Mouse (Mus musculus) MEL (cell line): ENCODE results near the gene Jchain. TPM values are rescaled to one million over a fixed set of nuclear protein-coding genes. Genes with fewer than 3 reads are reported as not detected.

ENCODE experiments used
- DNase-seq: peaks from one replicate; pipeline ENCODE4 v3.0.0; 2011; ENCODE audit warnings: low read depth, low spot score
- H3K27ac ChIP-seq: 2 replicates; pipeline ENCODE4 v1.5.1; 2012; ENCODE audit warnings: low read depth, mild to moderate bottlenecking, control low read depth, low read length, moderate library complexity; ENCODE audit not compliant: control insufficient read depth
- H3K27me3 ChIP-seq, 2 experiments: fragments of 150-350 bp in 1 of 2; sonication (generic) in 1 of 2; 2 replicates each; pipeline ENCODE4 v1.6.1; 2012; ENCODE audit warnings: low read length in 2 of 2, mild to moderate bottlenecking in 2 of 2, improper control_type of control experiment in 1 of 2, moderate library complexity in 1 of 2; ENCODE audit not compliant: insufficient read depth in 2 of 2, control insufficient read depth in 1 of 2
- H3K36me3 ChIP-seq, 2 experiments: 2 replicates each; pipeline ENCODE4 v1.6.1; 2012 to 2014; ENCODE audit warnings: low read length in 2 of 2, improper control_type of control experiment in 1 of 2, inconsistent platforms in 1 of 2, mild to moderate bottlenecking in 1 of 2; ENCODE audit not compliant: insufficient read depth in 2 of 2, control insufficient read depth in 1 of 2
- H3K4me1 ChIP-seq, 2 experiments: fragments of 150-350 bp in 1 of 2; sonication (generic) in 1 of 2; 2 replicates each; pipeline ENCODE4 v1.6.1; 2012; ENCODE audit warnings: low read length in 2 of 2, improper control_type of control experiment in 1 of 2, mild to moderate bottlenecking in 1 of 2; ENCODE audit not compliant: insufficient read depth in 2 of 2, control insufficient read depth in 1 of 2
- H3K4me3 ChIP-seq, 2 experiments: fragments of 150-350 bp in 1 of 2; sonication (generic) in 1 of 2; 2 replicates each; pipeline ENCODE4 v1.5.1; 2012; ENCODE audit warnings: low read depth in 2 of 2, low read length in 2 of 2, mild to moderate bottlenecking in 2 of 2, moderate library complexity in 2 of 2, control low read depth in 1 of 2, improper control_type of control experiment in 1 of 2; ENCODE audit not compliant: control insufficient read depth in 1 of 2, insufficient read depth in 1 of 2
- H3K79me2 ChIP-seq: 2 replicates; pipeline ENCODE4 v1.6.1; 2012; ENCODE audit warnings: mild to moderate bottlenecking, low read length, moderate library complexity; ENCODE audit not compliant: control insufficient read depth, poor library complexity, insufficient read depth
- H3K9ac ChIP-seq: 2 replicates; pipeline ENCODE4 v1.6.1; 2012; ENCODE audit warnings: low read depth, mild to moderate bottlenecking, control low read depth, low read length, moderate library complexity; ENCODE audit not compliant: control insufficient read depth, poor library complexity, severe bottlenecking
- H3K9me3 ChIP-seq: fragments of 150-350 bp; sonication (generic); replicated peaks from 2 replicates; pipeline ENCODE4 v1.6.1; 2012; ENCODE audit warnings: mild to moderate bottlenecking, low read length, improper control_type of control experiment, moderate library complexity; ENCODE audit not compliant: insufficient read depth
- BHLHE40 ChIP-seq: IDR thresholded peaks from 2 replicates; pipeline ENCODE4 v1.6.1; 2012; ENCODE audit warnings: low read depth, mild to moderate bottlenecking, inconsistent platforms, low read length, improper control_type of control experiment, borderline replicate concordance
- CHD1 ChIP-seq: IDR thresholded peaks from 2 replicates; pipeline ENCODE4 v1.6.1; 2012; ENCODE audit warnings: low read depth, mild to moderate bottlenecking, inconsistent platforms, low read length, improper control_type of control experiment
- CTCF ChIP-seq, 3 experiments: IDR thresholded peaks in 2 of 3; conservative IDR thresholded peaks in 1 of 3; 2 replicates each; pipeline ENCODE4 v1.5.1; 2011 to 2012; ENCODE audit warnings: low read length in 3 of 3, low read depth in 2 of 3, mild to moderate bottlenecking in 2 of 3, improper control_type of control experiment in 1 of 3, inconsistent platforms in 1 of 3, mixed read lengths in 1 of 3, moderate library complexity in 1 of 3; ENCODE audit not compliant: control insufficient read depth in 1 of 3, insufficient read depth in 1 of 3, poor library complexity in 1 of 3, severe bottlenecking in 1 of 3
- ETS1 ChIP-seq: IDR thresholded peaks from 2 replicates; pipeline ENCODE4 v1.6.1; 2012; ENCODE audit warnings: low read depth, mild to moderate bottlenecking, inconsistent platforms, low read length, improper control_type of control experiment, moderate library complexity
- GABPA ChIP-seq: IDR thresholded peaks from 2 replicates; pipeline ENCODE4 v1.6.1; 2012; ENCODE audit warnings: low read depth, mild to moderate bottlenecking, inconsistent platforms, low read length, improper control_type of control experiment, moderate library complexity
- HCFC1 ChIP-seq: IDR thresholded peaks from 2 replicates; pipeline ENCODE4 v1.6.1; 2012; ENCODE audit warnings: low read depth, mild to moderate bottlenecking, inconsistent platforms, low read length, improper control_type of control experiment, moderate library complexity
- JUND ChIP-seq: IDR thresholded peaks from 2 replicates; pipeline ENCODE4 v1.6.1; 2011; ENCODE audit warnings: low read depth, mild to moderate bottlenecking, improper control_type of control experiment, low read length
- MEF2A ChIP-seq: IDR thresholded peaks from 2 replicates; pipeline ENCODE4 v1.6.1; 2014; ENCODE audit warnings: low read depth, mild to moderate bottlenecking, inconsistent platforms, low read length, improper control_type of control experiment; ENCODE audit not compliant: poor library complexity, insufficient replicate concordance, severe bottlenecking; ENCODE audit errors: extremely low read depth
- MYB ChIP-seq: IDR thresholded peaks from 2 replicates; pipeline ENCODE4 v1.6.1; 2011; ENCODE audit warnings: mild to moderate bottlenecking, low read depth, low read length, improper control_type of control experiment
- MYC ChIP-seq: IDR thresholded peaks from 2 replicates; pipeline ENCODE4 v1.6.1; 2011; ENCODE audit warnings: low read depth, mild to moderate bottlenecking, low read length, improper control_type of control experiment, moderate library complexity
- NELFE ChIP-seq: IDR thresholded peaks from 2 replicates; pipeline ENCODE4 v1.6.1; 2011; ENCODE audit warnings: low read depth, low read length, improper control_type of control experiment
- POLR2AphosphoS2 ChIP-seq: IDR thresholded peaks from 2 replicates; pipeline ENCODE4 v1.6.1; 2011; ENCODE audit warnings: low read length, improper control_type of control experiment
- RAD21 ChIP-seq: IDR thresholded peaks from 2 replicates; pipeline ENCODE4 v1.6.1; 2011; ENCODE audit warnings: mild to moderate bottlenecking, low read depth, low read length, improper control_type of control experiment
- TAL1 ChIP-seq: IDR thresholded peaks from 2 replicates; pipeline ENCODE4 v1.6.1; 2012; ENCODE audit warnings: mild to moderate bottlenecking, inconsistent platforms, low read length, moderate library complexity, mixed read lengths
- TBP ChIP-seq: IDR thresholded peaks from 2 replicates; pipeline ENCODE4 v1.8.0; 2011; ENCODE audit warnings: low read depth, low read length, improper control_type of control experiment
- ZC3H11A ChIP-seq: IDR thresholded peaks from 2 replicates; pipeline ENCODE4 v1.6.1; 2012; ENCODE audit warnings: low read depth, mild to moderate bottlenecking, inconsistent platforms, low read length, improper control_type of control experiment
- ZNF384 ChIP-seq: IDR thresholded peaks from 2 replicates; pipeline ENCODE4 v1.6.1; 2012; ENCODE audit warnings: low read depth, mild to moderate bottlenecking, inconsistent platforms, low read length, improper control_type of control experiment
- polyA plus RNA-seq, 2 experiments: library from polyadenylated mRNA; stranded (reverse) in 1 of 2; unstranded in 1 of 2; fragments of >175 nt in 1 of 2; fragments of >200 nt in 1 of 2; gene quantifications; 2 replicates each; pipeline versions ENCODE4 v1.2.1 to v1.2.4; 2012; ENCODE audit warnings: low replicate concordance in 2 of 2, low read depth in 1 of 2; ENCODE audit not compliant: insufficient read length in 2 of 2, insufficient read depth in 1 of 2, missing spikeins in 1 of 2
- total RNA-seq: library from RNA; depleted of rRNA; stranded (reverse); fragments of 300-350 nt; gene quantifications from 2 replicates; pipeline ENCODE4 v1.2.3, GENCODE M21; 2012

Gene Jchain
- total and polyA plus RNA-seq, 3 experiments, result not detected

DNA sequence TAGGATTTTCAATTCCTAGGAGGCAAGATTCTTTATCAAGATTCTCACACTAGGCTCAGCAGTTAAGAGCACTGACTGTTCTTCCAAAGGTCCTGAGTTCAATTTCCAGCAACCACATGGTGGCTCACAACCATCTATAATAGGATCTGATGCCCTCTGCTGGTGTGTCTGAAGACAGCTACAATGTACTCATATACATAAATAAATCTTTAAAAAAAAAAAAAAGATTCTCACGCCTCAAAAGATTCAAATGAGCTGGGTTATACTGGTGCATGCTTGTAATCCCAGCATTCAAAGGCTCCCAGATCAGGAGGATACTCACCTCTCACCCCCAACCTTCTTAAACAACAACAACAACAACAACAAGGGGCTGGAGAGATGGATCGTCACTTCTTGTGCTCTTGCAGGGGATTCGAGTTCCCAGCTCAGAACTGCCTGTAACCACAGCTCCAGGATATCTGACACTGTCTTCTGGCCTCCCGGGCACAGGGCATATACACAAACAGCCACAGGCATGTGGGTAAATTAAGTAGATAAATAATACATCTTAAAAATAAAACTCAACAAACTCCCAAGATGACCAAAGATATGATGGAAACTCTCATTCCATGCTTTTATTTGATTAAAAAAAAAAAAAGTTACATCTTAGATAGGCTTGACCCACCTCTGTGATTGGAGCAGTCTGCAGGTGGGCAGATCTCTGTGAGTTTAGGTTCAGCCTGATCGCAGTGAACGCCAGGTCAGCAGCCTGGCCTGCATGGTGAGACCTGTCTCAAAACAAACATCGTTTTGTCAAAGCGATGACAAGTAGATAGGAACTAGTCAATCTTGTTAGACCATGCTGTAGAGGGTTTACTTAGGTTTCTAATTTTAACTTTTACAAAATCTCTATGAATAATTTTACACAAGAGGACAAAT is 35.4 kb upstream of the Jchain start:
- TF ChIP-seq MYC (no peak), RAD21 (no peak), ZC3H11A (no peak), ZNF384 (peak; percentile 76), CTCF (IDR thresholded peaks at IDR 0.05 in 2 of 3, conservative IDR thresholded peaks at IDR 0.05 in 1 of 3; ENCODE audit: control insufficient read depth in 1 of 3, insufficient read depth in 1 of 3, low read depth in 2 of 3, low read length in 3 of 3, poor library complexity in 1 of 3, severe bottlenecking in 1 of 3) (peak in 1 of 3 experiments; percentile 26; a peak in 2 of 6 replicates), POLR2AphosphoS2 (no peak), CHD1 (no peak)
- H3K9me3 ChIP-seq, result no peaks in the 10 kb centered on the region
- H3K27ac ChIP-seq, result no peak overlapping the region
- peaks cover 3 to 5% of the 10 kb centered on the region in 2 experiments; a peak in 3 of 4 replicates for H3K4me1 ChIP-seq
- H3K4me3 ChIP-seq, result no peak overlapping the region
- H3K79me2 ChIP-seq, result peaks cover 3% of the 10 kb centered on the region; the same call in 1 of the 2 replicates
- DNase-seq, result no peak
- H3K36me3 ChIP-seq, result peaks cover 0 to 9% of the 10 kb centered on the region in 2 experiments; a peak in 2 of 4 replicates
- H3K27me3 ChIP-seq, result no peaks in the 10 kb centered on the region
- H3K9ac ChIP-seq, result no peak overlapping the region

DNA sequence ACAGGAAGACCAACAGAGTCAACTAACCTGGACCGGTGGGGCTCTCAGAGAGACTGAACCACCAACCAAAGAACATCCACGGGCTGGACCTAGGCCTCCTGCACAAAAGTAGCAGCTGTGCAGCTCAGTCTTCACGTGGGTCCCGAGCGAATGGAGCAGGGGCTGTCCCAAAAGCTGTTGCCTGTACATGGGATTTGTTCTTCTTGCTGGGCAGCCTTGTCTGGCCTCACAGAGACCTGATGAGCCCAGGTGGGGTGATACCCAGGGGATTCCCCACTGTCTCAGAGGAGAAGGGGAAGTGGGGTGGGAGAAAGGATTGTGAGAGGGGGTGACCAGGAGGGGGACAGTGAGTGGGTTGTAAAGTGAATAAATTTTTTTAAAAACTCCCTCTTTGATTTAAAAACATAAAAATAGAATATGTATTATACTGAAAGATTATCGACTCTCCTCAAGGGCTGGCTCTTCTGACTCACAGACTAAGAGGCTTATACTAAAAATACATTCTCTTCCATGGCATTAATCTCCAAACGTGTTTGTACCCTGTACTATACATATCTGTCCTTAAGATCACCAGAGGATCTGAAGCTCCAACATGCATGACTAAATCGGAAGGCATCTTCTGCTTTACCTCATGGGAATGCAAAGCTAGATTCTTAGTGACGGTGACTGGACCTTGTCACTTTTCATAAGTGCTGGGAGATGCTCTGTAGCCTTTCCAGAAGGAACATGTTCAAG is 33.6 kb upstream of the Jchain start:
- no peaks in the 10 kb centered on the region for H3K27me3 ChIP-seq
- peaks cover 7% of the 10 kb centered on the region for H3K79me2 ChIP-seq
- no peak for TF ChIP-seq HCFC1
- TF ChIP-seq NELFE, result no peak
- no peak for TF ChIP-seq BHLHE40
- no peak for TF ChIP-seq MEF2A
- TF ChIP-seq POLR2AphosphoS2, result no peak
- TF ChIP-seq MYB, result no peak
- TF ChIP-seq ETS1, result no peak
- no peak for TF ChIP-seq RAD21
- TF ChIP-seq TAL1, result no peak
- no peak for TF ChIP-seq JUND
- TF ChIP-seq MYC, result no peak
- TF ChIP-seq GABPA, result no peak
- no peak for TF ChIP-seq TBP
- no peak overlapping the region for H3K9ac ChIP-seq
- H3K36me3 ChIP-seq, result peaks cover 0 to 6% of the 10 kb centered on the region in 2 experiments; a peak in 2 of 4 replicates
- peaks cover 0 to 3% of the 10 kb centered on the region in 2 experiments; a peak in 1 of 4 replicates for H3K4me1 ChIP-seq
- DNase-seq, result no peak
- no peak overlapping the region for H3K4me3 ChIP-seq
- no peaks in the 10 kb centered on the region for H3K9me3 ChIP-seq
- no peak overlapping the region for H3K27ac ChIP-seq
